Mouse (Mus musculus): ENCODE measurements around the gene Nos1.

The Nos1 gene

DNA sequence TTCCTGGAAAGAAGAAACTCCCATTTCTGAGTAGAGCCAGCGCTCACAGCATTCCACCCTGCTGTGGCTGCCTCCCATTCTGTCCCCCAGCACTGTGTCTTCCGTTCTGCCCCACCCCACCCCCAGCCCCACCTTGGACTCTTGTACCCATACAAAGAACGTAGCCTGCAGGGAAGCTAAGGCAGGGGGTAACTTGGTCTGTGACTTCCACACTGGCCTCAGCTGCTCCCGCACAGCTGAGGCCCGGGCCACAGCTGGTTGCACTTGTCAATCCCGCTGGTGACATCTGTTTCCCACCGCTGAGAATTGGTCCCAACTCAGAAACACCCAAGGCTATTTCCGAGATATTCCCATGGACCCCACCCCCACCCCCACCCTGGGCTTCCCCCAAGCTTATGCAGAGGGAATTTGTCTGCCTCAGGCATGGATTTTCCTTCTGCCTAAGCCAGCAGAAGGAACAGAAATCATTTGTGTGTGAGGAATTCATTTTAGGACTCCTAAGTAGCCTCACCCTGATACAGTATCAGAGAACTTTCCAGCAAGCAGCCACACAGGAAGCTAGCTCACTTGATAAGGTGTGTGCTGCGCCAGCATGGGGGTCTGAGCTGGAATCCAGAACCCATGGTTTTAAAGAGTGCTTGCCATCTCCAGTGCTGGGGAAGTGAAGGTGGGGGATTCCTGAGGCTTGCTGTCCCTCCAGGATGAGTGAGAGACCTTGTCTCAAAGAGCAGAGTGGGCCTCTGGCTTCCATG lies 117.4 kb downstream of the Nos1 start:
- no peak for DNase-seq (ENCODE audit: low spot score)

DNA sequence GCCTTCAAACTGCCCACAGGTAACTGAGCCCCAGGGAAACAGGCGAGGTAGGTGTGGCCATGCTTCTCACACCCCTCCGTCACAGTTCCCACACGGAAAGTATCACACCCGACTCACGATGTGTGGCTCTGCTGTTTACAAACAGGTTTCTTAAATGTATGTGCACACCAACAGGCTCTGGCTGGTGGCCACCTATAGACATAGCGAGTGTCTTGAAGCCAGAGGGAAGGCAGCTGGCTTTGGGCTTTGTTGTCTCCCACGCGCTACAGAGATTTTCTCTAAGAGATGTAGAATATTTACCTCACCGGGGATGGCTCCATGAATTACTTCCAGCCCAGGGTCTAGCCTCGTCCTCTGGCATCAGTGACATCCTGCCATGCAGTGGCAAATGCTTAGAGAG lies 118.5 kb downstream of the Nos1 start:
- DNase-seq (ENCODE audit: low spot score) = no peak

DNA sequence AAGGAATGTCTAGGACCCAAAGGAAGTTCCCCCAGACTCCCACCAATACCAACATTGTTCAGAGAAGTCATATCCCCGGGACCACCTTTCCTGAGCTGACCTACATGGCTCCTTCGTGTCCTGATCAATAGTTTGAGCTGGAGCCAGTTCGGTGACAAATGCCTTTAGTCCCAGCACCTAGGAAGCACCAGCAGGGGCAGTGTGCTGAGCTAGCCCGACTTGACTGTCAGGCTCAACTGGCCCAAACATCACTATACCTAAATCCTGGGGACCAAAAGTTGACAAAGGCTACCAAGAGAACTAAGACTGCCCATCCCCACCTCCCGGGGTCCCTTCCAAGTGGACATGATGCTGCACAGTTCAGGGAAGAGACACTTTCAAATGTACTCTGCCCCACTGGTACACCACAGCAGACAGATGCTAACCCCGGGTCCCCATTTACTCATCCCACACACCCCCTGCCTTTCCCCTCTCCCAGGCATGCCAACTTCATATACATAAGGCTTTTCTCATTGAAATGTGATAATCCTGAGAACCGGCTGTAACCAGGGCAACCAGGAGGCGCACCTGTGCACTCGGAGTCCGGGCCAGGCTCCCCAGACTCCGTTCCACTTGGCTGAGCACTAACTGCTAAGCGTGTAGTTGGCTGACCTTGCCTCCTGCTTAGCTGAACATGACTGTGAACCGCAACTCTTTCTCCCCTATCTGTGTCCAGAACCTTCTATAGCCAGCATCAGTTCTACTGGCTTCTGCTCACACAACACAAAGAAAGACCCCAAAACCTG lies 120.3 kb downstream of the Nos1 start:
- DNase-seq (ENCODE audit: low spot score) = no peak

DNA sequence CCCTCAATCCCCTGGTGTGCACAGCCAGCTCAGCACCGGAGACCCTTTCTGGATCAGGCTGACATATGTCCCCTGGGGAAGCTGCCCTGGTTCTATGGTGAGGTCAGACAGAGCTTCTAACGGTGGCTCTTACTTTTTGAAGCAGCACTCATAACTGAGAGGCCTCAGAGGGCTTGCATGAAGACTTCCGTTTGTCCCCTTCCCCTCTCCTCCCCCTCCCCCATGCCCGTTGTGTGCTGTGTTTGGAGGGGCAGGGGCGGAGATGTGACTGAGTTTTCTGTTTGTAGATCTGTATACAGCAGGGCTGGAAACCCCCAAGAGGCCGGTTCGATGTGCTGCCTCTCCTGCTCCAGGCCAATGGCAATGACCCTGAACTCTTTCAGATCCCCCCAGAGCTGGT lies 122.7 kb downstream of the Nos1 start:
- no peak for DNase-seq (ENCODE audit: low spot score)

DNA sequence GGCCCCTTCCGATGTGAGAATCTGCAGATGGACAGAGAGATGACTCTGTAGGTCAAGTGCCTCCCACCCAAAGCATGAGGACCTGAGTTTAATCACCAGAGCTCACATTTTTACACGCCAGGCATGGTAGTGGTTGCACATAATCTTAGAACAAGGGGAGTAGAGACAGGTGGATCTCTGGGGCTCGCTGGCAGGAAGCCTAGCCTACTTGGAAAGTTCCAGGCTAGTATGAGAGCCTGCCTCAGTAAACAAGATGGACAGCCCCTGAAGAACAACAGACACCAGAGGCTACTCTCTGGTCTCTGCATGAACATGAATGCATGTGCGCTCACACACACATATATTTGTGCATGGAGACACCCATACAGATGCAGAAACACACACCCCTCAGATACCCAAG lies 124.9 kb downstream of the Nos1 start:
- DNase-seq (ENCODE audit: low spot score) = no peak

DNA sequence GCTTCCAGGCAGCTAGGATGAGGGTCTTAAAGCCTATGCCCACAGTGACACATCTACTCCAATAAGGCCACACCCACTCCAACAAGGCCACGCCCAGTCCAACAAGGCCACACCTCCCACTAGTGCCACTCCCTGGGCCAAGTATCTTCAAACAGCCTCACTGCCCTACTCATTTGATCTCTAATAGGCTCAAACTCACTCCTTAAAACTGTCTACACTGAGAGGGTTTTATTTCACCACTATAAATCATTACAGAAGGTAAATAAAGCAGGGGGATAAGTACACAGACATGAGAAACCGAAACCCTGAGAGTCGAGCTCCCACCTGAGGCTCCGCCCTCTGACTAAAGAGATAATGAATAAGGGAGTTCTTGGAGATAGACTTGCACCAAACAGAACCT lies 128.7 kb downstream of the Nos1 start:
- DNase-seq (ENCODE audit: low spot score) = no peak

DNA sequence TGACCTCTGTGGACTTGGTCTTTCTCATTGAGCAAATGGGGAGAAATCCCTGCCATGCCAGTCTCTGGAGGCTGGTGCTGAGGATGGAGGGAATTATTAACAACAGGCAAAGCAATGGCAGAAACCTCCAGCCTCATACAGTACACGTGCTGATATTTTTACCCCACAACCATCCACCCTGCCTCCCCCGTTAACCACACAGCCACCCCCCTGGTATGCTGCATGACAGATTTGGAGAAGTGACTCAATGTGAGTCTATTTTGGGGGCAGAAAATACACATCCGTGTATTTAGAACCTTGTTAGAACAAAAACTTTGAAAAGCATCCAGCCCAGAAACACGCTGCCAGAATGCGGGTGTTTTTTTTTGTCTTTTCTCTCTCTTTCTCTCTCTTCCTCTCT lies 135.5 kb downstream of the Nos1 start:
- DNase-seq (ENCODE audit: low spot score) = no peak

DNA sequence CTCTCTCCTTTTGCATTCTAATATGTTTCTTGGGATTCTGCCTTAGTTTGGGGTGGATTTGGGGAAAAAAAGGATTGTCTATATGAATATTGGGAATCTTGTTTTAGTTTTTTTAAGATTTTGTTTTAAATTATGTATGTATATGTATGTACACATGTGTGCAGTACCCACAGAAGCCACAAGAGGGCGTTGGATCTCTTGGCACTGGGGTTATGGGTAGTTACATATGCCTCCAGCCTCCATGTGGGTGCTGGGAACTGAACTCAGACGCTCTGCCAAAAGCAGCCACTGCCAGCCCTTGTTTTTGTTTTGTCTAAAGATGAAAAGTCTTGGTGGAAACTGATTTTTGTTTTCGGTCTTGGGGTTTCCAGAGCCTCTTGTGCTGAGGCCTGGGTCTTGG lies 136.1 kb downstream of the Nos1 start:
- no peak for DNase-seq (ENCODE audit: low spot score)

DNA sequence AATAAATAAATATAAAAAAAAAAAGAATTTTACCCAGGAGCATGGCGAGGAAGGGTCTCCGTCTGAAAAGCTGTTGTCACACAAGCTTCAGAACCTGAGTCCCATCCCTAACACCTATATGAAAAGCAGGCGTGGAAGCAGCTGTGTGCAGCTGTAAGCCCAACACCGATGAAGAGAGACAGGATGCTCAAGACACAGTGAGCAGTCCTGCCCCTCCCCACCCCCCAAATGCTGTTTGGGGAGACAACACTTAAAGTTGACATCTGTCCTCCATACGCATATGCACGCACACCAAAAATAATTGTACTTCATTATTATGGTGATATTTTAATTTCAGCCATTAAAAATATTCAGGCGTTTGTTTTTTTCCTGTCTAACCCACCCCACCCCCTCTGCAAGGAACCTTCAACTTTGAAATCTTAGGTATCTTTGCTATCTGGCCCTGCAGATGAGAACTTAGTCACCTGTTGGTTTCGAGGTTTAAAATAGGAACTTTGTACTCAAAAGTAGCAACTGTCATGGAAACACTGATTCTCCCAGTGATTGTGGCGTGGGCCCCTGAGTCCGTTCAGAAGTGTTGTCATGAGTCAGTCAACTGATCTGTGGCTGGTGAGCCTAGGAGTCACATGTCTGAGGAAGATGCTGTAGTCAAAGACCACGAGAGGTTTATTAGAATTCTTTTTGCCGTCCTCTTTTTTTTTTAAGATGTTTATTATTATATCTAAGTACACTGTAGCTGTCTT lies 141.1 kb downstream of the Nos1 start:
- no peak for DNase-seq (ENCODE audit: low spot score)

DNA sequence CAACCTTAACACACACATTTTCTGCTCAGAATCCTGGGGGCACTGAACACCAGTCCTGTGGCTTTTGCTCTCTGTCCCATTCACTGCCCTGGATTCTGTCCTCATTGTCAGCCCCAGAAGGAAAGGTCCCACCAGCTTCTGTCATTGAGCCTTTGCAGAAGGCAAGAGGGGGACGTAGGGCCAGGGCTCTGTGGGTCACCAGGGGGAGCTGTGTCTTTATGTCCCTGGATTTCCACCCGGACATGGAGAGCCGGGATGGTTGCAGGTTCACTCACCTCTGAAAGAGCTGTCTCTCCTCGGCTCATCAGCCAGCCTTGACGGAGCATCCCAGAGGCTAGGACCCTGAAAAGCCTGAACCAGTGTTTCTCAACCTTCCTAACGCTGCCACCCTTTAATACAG lies 142.9 kb downstream of the Nos1 start:
- DNase-seq (ENCODE audit: low spot score) = no peak

DNA sequence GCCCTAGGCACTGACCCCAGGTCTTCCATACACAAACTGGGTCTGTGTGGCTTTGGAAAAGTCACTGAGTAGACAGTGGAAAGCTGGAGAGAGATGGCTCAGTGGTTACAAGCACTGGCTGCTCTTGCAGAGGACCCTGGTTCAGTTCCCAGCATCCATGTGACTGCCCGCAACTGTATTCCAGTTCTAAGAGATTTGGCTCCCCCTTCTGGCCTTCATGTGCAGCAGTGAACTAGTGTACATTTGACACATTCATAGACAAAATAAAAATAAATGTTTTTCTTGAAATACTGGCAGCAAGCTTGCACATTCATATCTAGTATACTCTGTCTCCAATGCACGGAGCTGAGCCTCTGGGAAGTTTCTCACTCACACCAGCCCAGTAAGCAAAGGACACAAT lies 147.7 kb downstream of the Nos1 start:
- no peak for DNase-seq (ENCODE audit: low spot score)

DNA sequence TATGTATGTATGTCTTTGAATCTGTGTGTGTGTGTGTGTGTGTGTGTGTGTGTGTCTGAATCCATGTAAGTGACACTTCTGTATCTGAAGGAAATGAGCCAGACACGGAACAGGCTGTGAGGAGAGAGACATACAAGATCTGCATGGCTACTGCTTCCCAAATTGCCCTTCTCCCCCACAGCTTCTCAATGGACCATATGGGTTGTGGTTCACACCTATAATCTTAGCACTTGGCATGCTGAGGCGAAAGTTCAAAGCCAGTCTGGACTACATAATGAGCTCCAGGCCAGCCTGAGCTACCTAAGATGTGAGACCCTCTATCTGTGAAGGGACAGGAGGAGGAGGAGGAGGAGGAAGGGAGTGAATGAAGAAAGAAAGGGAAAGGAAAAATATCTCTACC lies 151.4 kb downstream of the Nos1 start:
- DNase-seq (ENCODE audit: low spot score) = no peak

DNA sequence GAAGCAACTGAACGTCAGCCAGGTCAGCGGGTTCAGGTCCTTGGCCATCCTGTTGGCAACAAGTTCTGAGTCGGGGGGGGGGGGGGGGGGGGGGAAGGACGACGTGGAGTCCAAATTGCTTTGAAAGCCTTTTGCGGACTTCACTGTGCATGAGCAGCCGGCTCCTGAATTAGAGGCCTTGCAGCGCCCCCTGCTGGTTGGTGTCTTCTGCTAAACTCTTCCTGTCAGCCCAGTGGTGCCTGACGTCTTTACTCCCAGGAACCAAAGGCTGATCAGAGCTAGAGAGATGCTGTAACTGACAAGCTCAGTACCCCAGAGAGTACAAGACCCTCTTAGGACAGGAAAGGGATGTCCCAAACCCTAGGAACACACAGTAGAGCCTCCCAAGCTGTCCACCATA lies 152.0 kb downstream of the Nos1 start:
- peak; percentile 38 for DNase-seq (ENCODE audit: low spot score)

DNA sequence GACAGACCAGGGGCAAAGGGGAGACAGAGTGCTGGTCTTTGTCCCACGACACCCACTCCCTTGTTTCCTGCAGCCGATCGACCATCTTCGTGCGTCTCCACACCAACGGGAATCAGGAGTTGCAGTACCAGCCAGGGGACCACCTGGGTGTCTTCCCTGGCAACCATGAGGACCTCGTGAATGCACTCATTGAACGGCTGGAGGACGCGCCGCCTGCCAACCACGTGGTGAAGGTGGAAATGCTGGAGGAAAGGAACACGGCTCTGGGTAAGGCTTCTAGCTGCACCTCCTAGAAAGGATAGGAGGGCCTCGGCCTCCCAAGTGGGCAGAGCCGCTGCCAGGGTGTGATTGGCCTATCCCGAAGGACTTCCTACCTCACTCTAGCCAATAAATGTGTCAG lies 155.5 kb downstream of the Nos1 start:
- no peak for DNase-seq (ENCODE audit: low spot score)

DNA sequence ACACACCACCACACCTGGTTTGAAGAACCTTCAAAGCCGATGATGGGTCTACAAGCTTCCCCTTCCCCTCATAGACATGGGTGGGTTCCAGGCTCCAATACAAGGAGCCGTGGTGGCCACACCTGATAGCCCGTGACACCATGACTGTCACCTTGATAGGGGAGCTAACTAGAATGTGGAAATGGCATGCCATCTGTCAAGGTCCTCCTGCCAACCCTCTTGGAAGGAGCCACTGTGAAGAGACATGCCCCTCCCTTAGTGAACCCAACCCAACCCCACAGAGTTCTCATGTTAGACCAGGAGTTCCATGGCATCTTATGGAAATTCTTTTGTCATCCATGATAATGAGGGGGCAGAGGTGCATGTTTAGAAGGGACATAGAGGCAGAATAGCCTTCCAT lies 156.4 kb downstream of the Nos1 start:
- no peak for DNase-seq (ENCODE audit: low spot score)

DNA sequence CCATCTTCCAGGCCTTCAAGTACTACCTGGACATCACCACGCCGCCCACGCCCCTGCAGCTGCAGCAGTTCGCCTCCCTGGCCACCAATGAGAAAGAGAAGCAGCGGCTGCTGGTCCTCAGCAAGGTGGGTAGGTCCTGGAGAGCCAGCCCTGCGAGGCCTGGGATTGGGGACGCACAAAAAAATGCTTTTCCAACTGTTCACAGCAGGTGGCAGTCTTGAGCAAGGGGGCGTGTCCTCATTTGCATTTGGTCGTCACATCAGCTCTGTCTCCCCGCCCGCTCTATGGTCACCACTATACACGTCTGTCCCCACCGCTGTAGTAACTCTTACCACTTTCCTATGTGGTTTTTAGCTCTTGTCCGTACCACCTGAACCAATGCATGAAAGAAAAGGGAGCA lies 157.3 kb downstream of the Nos1 start:
- no peak for DNase-seq (ENCODE audit: low spot score)

DNA sequence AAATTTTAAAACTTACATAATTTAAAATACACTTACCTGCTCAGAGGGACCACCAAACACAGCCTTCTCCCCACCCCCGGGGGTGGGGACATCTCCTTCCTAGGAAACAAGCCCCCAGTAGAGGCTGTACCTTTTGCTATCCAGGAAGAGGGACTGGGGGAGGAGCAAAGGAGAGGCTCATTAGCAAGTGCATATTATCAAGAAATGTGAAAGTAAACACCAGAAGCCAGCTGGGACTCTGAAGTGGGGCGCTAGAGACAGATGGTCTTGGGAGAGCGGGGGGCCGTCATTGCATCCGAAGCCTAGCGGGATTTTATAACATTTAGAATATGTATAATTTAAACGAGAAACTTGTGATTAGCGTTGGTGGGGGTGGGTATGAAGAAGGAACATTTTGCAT lies 158.6 kb downstream of the Nos1 start:
- no peak for DNase-seq (ENCODE audit: low spot score)

DNA sequence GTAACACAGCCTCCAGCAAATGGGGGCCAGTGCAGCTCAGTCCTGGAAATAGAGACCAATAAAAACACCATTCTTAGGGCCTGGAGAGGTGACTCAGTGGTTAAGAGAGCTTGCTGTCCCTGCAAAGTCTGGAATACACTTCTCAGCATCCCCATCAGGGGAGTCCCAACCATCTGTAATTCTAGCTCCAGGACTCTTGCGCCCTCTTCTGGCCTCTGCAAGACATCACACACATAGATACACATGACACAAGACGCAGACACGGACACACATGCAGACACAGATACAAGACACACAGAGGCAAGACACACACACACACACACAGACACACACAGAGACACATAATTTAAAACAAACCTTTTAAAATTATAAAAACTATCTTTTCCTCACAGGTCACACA lies 160.7 kb downstream of the Nos1 start:
- no peak for DNase-seq (ENCODE audit: low spot score)

DNA sequence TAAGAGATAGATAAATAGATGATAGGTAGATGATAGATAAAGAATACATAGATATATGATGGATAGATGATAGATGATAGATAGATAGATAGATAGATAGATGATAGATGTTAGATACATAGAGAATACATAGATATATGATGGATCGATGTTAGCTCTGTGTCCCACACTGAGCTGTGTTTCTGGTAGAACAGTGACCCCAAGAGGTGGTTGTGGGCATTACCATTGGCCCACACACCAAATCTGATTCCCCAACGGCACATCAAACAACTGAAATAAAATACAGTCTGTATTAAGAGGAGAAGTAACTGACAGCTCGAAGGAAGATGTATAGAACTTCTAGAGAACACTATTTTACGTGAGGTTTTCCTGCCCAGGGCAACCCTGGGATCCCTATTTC lies 165.8 kb downstream of the Nos1 start:
- DNase-seq (ENCODE audit: low spot score) = no peak

DNA sequence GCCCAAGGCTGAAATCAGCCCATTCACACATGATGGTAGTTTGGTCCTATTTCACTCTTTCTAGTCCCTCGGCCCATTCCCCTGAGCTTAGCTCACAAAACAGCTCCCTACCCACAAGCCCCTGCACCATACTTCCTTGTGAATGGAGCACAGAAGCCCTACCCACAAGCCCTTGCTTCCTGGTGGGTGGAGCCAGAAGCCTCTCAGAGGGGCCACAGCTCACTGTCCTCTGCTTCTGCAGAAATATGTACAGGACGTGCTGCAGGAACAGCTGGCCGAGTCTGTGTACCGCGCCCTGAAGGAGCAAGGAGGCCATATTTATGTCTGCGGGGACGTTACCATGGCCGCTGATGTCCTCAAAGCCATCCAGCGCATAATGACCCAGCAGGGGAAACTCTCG lies 168.6 kb downstream of the Nos1 start:
- DNase-seq (ENCODE audit: low spot score) = no peak

DNA sequence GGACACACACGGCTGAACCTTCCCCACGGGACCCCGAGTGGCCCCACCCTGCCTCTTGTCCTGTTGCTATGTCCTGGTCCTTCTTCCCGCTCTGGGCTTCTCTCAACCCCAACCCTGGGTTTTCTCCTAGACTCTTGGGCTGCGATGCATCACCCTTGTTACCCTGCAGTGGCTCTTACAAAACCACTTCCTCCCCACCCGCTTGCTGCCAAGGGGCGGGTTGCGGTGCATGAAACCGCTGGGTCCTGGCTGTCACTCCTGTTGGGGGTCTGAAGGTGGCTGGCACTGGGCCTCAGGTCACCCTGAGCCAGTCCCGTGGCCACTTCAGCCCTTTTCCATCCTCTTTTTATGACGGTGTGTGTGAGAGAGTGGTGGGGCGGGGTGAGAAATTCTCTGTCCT lies 173.1 kb downstream of the Nos1 start:
- no peak for DNase-seq (ENCODE audit: low spot score)

DNA sequence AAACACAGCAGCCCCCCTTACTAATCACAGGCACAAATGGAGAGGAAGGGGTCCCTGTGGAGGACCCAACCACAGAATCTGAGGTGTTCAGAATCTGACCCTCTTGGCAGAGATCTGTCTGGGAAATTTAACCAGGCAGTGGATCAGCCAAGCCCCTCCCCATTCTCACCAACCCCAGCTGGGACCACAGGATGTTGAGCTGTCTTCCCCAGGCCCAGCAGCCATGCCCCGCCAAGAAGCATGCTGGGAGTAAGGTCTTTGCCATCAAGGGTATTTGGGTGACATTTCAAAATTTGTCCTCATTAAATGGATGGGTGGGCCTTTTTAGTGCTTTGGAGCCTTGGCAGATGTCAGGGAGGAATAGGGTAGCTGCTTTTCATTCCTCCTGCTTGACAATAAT lies 173.6 kb downstream of the Nos1 start:
- no peak for DNase-seq (ENCODE audit: low spot score)

Measured in ovary, adult 18-20 months (tissue).